Mouse (Mus musculus) thymus, postnatal 14 days (tissue): Measurements from ENCODE around the gene Sytl1.

Experiments
- DNase-seq: peaks from one replicate; pipeline ENCODE4 v3.0.0; 2021

The Sytl1 gene

GRCm38 (mm10) chr4:133243538-133243937, 19.4 kb downstream of the Sytl1 start:
- no peak for DNase-seq

- DNase-seq, result no peak
Observed at GRCm38 (mm10) chr4:133242710-133243109, 20.2 kb downstream of the Sytl1 start.

GRCm38 (mm10) chr4:133241910-133242309, 21.0 kb downstream of the Sytl1 start:
- no peak for DNase-seq

GRCm38 (mm10) chr4:133240934-133241908, 21.7 kb downstream of the Sytl1 start:
- peak; percentile 93 for DNase-seq

GRCm38 (mm10) chr4:133240490-133240921, 22.4 kb downstream of the Sytl1 start, which contains the start of gene Map3k6:
Gene Map3k6 (plus strand): TSS chr4:133240818.
- no peak for DNase-seq

GRCm38 (mm10) chr4:133237911-133238310, 25.0 kb downstream of the Sytl1 start:
- peak; percentile 73 for DNase-seq

- DNase-seq, result no peak
Observed at GRCm38 (mm10) chr4:133235415-133235814, 27.5 kb downstream of the Sytl1 start.

- no peak for DNase-seq
Observed at GRCm38 (mm10) chr4:133234771-133235170, 28.1 kb downstream of the Sytl1 start.

- DNase-seq, result peak; percentile 76
Observed at GRCm38 (mm10) chr4:133233285-133233976, 29.5 kb downstream of the Sytl1 start.

GRCm38 (mm10) chr4:133229582-133229981, 33.3 kb downstream of the Sytl1 start:
- no peak for DNase-seq

- no peak for DNase-seq
Observed at GRCm38 (mm10) chr4:133227636-133228035, 35.3 kb downstream of the Sytl1 start.

- DNase-seq, result no peak
Observed at GRCm38 (mm10) chr4:133226073-133226472, 36.8 kb downstream of the Sytl1 start.

GRCm38 (mm10) chr4:133223875-133224274, 39.0 kb downstream of the Sytl1 start:
- DNase-seq, result no peak

GRCm38 (mm10) chr4:133221701-133222100, 41.2 kb downstream of the Sytl1 start:
- DNase-seq, result no peak

- DNase-seq, result no peak
Observed at GRCm38 (mm10) chr4:133220656-133221055, 42.3 kb downstream of the Sytl1 start.

GRCm38 (mm10) chr4:133218745-133219144, 44.2 kb downstream of the Sytl1 start:
- no peak for DNase-seq

GRCm38 (mm10) chr4:133217641-133218040, 45.3 kb downstream of the Sytl1 start:
- DNase-seq, result peak; percentile 81

- no peak for DNase-seq
Observed at GRCm38 (mm10) chr4:133213661-133214060, 49.3 kb downstream of the Sytl1 start.

- DNase-seq, result no peak
Observed at GRCm38 (mm10) chr4:133213268-133213590, 49.7 kb downstream of the Sytl1 start.

- peak; percentile 64 for DNase-seq
Observed at GRCm38 (mm10) chr4:133212562-133213267, 50.2 kb downstream of the Sytl1 start.

GRCm38 (mm10) chr4:133211751-133212561, 51.0 kb downstream of the Sytl1 start, which contains the start of the genes Cd164l2 and Gpr3:
Gene Cd164l2 (plus strand): TSS chr4:133212131.
Gene Gpr3 (minus strand): TSS chr4:133212536.
- DNase-seq, result no peak

- no peak for DNase-seq
Observed at GRCm38 (mm10) chr4:133210788-133211390, 52.0 kb downstream of the Sytl1 start.
